Mouse (Mus musculus): ENCODE measurements around the gene Rbm34.
"Not testable (repeated sequence)": the region's sequence is repeated elsewhere in the genome, so short reads cannot be mapped to it uniquely, and the experiment has no call there.

Rbm34 gene

GRCm38 (mm10) chr8:126917179-126917905, 53.5 kb downstream of the Rbm34 start:
- no peak for DNase-seq

GRCm38 (mm10) chr8:126916611-126917010, 54.3 kb downstream of the Rbm34 start:
- DNase-seq: no peak

- DNase-seq: no peak
Observed at GRCm38 (mm10) chr8:126914609-126915375, 56.1 kb downstream of the Rbm34 start.

GRCm38 (mm10) chr8:126914107-126914490, 56.8 kb downstream of the Rbm34 start:
- DNase-seq: not testable (repeated sequence)

- no peak for DNase-seq
Observed at GRCm38 (mm10) chr8:126913241-126914106, 57.4 kb downstream of the Rbm34 start.

GRCm38 (mm10) chr8:126909371-126909802, 61.5 kb downstream of the Rbm34 start:
- peak; percentile 19 for DNase-seq

- DNase-seq: no peak
Observed at GRCm38 (mm10) chr8:126908805-126909204, 62.1 kb downstream of the Rbm34 start.

GRCm38 (mm10) chr8:126907968-126908367, 62.9 kb downstream of the Rbm34 start:
- no peak for DNase-seq

GRCm38 (mm10) chr8:126907374-126907773, 63.5 kb downstream of the Rbm34 start:
- DNase-seq: peak; percentile 32

- no peak for DNase-seq
Observed at GRCm38 (mm10) chr8:126905387-126905786, 65.5 kb downstream of the Rbm34 start.

GRCm38 (mm10) chr8:126903927-126904326, 66.9 kb downstream of the Rbm34 start:
- no peak for DNase-seq

- DNase-seq: no peak
Observed at GRCm38 (mm10) chr8:126903224-126903895, 67.5 kb downstream of the Rbm34 start.

GRCm38 (mm10) chr8:126901612-126902011, 69.3 kb downstream of the Rbm34 start:
- no peak for DNase-seq

- DNase-seq: no peak
Observed at GRCm38 (mm10) chr8:126901049-126901448, 69.8 kb downstream of the Rbm34 start.

All from right cerebral cortex, postnatal 4 days (tissue).